Mouse (Mus musculus) forebrain, embryonic 11.5 days (tissue): ENCODE measurements around the gene Zdhhc5. TPM values are rescaled to one million over a fixed set of nuclear protein-coding genes. Genes with fewer than 3 reads are reported as not detected.
A peak's percentile ranks its signal among the peaks of the same experiment; 100 is the strongest.

Source experiments
- microRNA counts: library from miRNA; unstranded; fragments of <30 nt; microRNA quantifications from one replicate; lab custom pipeline; 2015
- microRNA-seq: library from miRNA; unstranded; fragments of <30 nt; microRNA quantifications from one replicate; pipeline ENCODE4, GENCODE M21; 2016; ENCODE audit not compliant: insufficient number of aligned reads
- polyA plus RNA-seq: library from polyadenylated mRNA; unstranded; fragments of >200 nt; fragmentation: Nextera tagmentation; extraction: Ambion mirVana; gene quantifications from 2 replicates; pipeline ENCODE4 v1.2.1, GENCODE M21; 2014

Gene Zdhhc5
- polyA plus RNA-seq, 1 experiment from 2014 or later = 27.7 TPM

MicroRNAs within 50 kb of the gene (microRNA counts, 519-probe panel; counts per million panel counts)
- microRNA mmu-miR-130a (lab: Ali Mortazavi, UCI) = 7,767 counts per million, percentile 97 among the panel's probes with 10 or more counts

Small RNAs within 50 kb of the gene (microRNA-seq; reads per million reads assigned to microRNA genes)
- gene Mir130a = 41,478 reads per million, percentile 99 among the genes with 10 or more reads in this experiment

Other genes with a start within 250 kb of the Zdhhc5 start
- 9.0 and 9.9 TPM in 2 replicates for gene Tfpi, start 238.4 kb downstream of the Zdhhc5 start, polyA plus RNA-seq
- 33.4 and 36.2 TPM in 2 replicates for gene Ctnnd1, start 64.4 kb downstream of the Zdhhc5 start, polyA plus RNA-seq
- gene Btbd18, start 56.1 kb downstream of the Zdhhc5 start, polyA plus RNA-seq = 0.36 and 0.77 TPM in 2 replicates
- 494 and 502 TPM in 2 replicates for gene Selenoh, start 44.4 kb downstream of the Zdhhc5 start, polyA plus RNA-seq
- not detected in 2 replicates for gene Gm28635, start 37.1 kb downstream of the Zdhhc5 start, polyA plus RNA-seq
- gene Med19, start 36.8 kb downstream of the Zdhhc5 start, polyA plus RNA-seq = 68.3 and 69.2 TPM in 2 replicates
- 177 and 184 TPM in 2 replicates for gene Tmx2, start 36.0 kb downstream of the Zdhhc5 start, polyA plus RNA-seq
- gene Clp1, start 12.2 kb upstream of the Zdhhc5 start, polyA plus RNA-seq = 44.5 and 45.1 TPM in 2 replicates
- gene Ypel4, start 18.9 kb upstream of the Zdhhc5 start, polyA plus RNA-seq = 12.7 and 13.2 TPM in 2 replicates
- gene Gm19426, start 28.5 kb upstream of the Zdhhc5 start, polyA plus RNA-seq = 3.7 and 4.3 TPM in 2 replicates
- 30.4 and 35.7 TPM in 2 replicates for gene Serping1, start 60.3 kb upstream of the Zdhhc5 start, polyA plus RNA-seq
- 36.6 and 38.4 TPM in 2 replicates for gene Ube2l6, start 83.6 kb upstream of the Zdhhc5 start, polyA plus RNA-seq
- not detected in 2 replicates for gene Smtnl1, start 107.5 kb upstream of the Zdhhc5 start, polyA plus RNA-seq
- gene Timm10, start 111.8 kb upstream of the Zdhhc5 start, polyA plus RNA-seq = 43.0 and 43.4 TPM in 2 replicates
- gene Slc43a1, start 123.7 kb upstream of the Zdhhc5 start, polyA plus RNA-seq = 22.0 and 27.5 TPM in 2 replicates
- gene Rtn4rl2, start 171.5 kb upstream of the Zdhhc5 start, polyA plus RNA-seq = 5.2 and 6.5 TPM in 2 replicates
- 18.0 and 18.2 TPM in 2 replicates for gene Slc43a3, start 221.4 kb upstream of the Zdhhc5 start, polyA plus RNA-seq